Mouse (Mus musculus) MEL (cell line): Measurements from ENCODE around the gene Hivep2. TPM values are rescaled to one million over a fixed set of nuclear protein-coding genes. Genes with fewer than 3 reads are reported as not detected.

Experiments
- DNase-seq: peaks from one replicate; pipeline ENCODE4 v3.0.0; 2011; ENCODE audit warnings: low read depth, low spot score
- H3K27ac ChIP-seq: 2 replicates; pipeline ENCODE4 v1.5.1; 2012; ENCODE audit warnings: low read depth, mild to moderate bottlenecking, control low read depth, low read length, moderate library complexity; ENCODE audit not compliant: control insufficient read depth
- H3K27me3 ChIP-seq, 2 experiments: fragments of 150-350 bp in 1 of 2; sonication (generic) in 1 of 2; 2 replicates each; pipeline ENCODE4 v1.6.1; 2012; ENCODE audit warnings: low read length in 2 of 2, mild to moderate bottlenecking in 2 of 2, improper control_type of control experiment in 1 of 2, moderate library complexity in 1 of 2; ENCODE audit not compliant: insufficient read depth in 2 of 2, control insufficient read depth in 1 of 2
- H3K36me3 ChIP-seq, 2 experiments: 2 replicates each; pipeline ENCODE4 v1.6.1; 2012 to 2014; ENCODE audit warnings: low read length in 2 of 2, improper control_type of control experiment in 1 of 2, inconsistent platforms in 1 of 2, mild to moderate bottlenecking in 1 of 2; ENCODE audit not compliant: insufficient read depth in 2 of 2, control insufficient read depth in 1 of 2
- H3K4me1 ChIP-seq, 2 experiments: fragments of 150-350 bp in 1 of 2; sonication (generic) in 1 of 2; 2 replicates each; pipeline ENCODE4 v1.6.1; 2012; ENCODE audit warnings: low read length in 2 of 2, improper control_type of control experiment in 1 of 2, mild to moderate bottlenecking in 1 of 2; ENCODE audit not compliant: insufficient read depth in 2 of 2, control insufficient read depth in 1 of 2
- H3K4me3 ChIP-seq, 2 experiments: fragments of 150-350 bp in 1 of 2; sonication (generic) in 1 of 2; 2 replicates each; pipeline ENCODE4 v1.5.1; 2012; ENCODE audit warnings: low read depth in 2 of 2, low read length in 2 of 2, mild to moderate bottlenecking in 2 of 2, moderate library complexity in 2 of 2, control low read depth in 1 of 2, improper control_type of control experiment in 1 of 2; ENCODE audit not compliant: control insufficient read depth in 1 of 2, insufficient read depth in 1 of 2
- H3K79me2 ChIP-seq: 2 replicates; pipeline ENCODE4 v1.6.1; 2012; ENCODE audit warnings: mild to moderate bottlenecking, low read length, moderate library complexity; ENCODE audit not compliant: control insufficient read depth, poor library complexity, insufficient read depth
- H3K9ac ChIP-seq: 2 replicates; pipeline ENCODE4 v1.6.1; 2012; ENCODE audit warnings: low read depth, mild to moderate bottlenecking, control low read depth, low read length, moderate library complexity; ENCODE audit not compliant: control insufficient read depth, poor library complexity, severe bottlenecking
- H3K9me3 ChIP-seq: fragments of 150-350 bp; sonication (generic); replicated peaks from 2 replicates; pipeline ENCODE4 v1.6.1; 2012; ENCODE audit warnings: mild to moderate bottlenecking, low read length, improper control_type of control experiment, moderate library complexity; ENCODE audit not compliant: insufficient read depth
- CTCF ChIP-seq, 3 experiments: IDR thresholded peaks in 2 of 3; conservative IDR thresholded peaks in 1 of 3; 2 replicates each; pipeline ENCODE4 v1.5.1; 2011 to 2012; ENCODE audit warnings: low read length in 3 of 3, low read depth in 2 of 3, mild to moderate bottlenecking in 2 of 3, improper control_type of control experiment in 1 of 3, inconsistent platforms in 1 of 3, mixed read lengths in 1 of 3, moderate library complexity in 1 of 3; ENCODE audit not compliant: control insufficient read depth in 1 of 3, insufficient read depth in 1 of 3, poor library complexity in 1 of 3, severe bottlenecking in 1 of 3
- E2F4 ChIP-seq: IDR thresholded peaks from 2 replicates; pipeline ENCODE4 v1.6.1; 2011; ENCODE audit warnings: low read depth, low read length, improper control_type of control experiment, borderline replicate concordance
- GABPA ChIP-seq: IDR thresholded peaks from 2 replicates; pipeline ENCODE4 v1.6.1; 2012; ENCODE audit warnings: low read depth, mild to moderate bottlenecking, inconsistent platforms, low read length, improper control_type of control experiment, moderate library complexity
- HCFC1 ChIP-seq: IDR thresholded peaks from 2 replicates; pipeline ENCODE4 v1.6.1; 2012; ENCODE audit warnings: low read depth, mild to moderate bottlenecking, inconsistent platforms, low read length, improper control_type of control experiment, moderate library complexity
- JUND ChIP-seq: IDR thresholded peaks from 2 replicates; pipeline ENCODE4 v1.6.1; 2011; ENCODE audit warnings: low read depth, mild to moderate bottlenecking, improper control_type of control experiment, low read length
- KAT2A ChIP-seq: conservative IDR thresholded peaks from 2 replicates; pipeline ENCODE4 v1.6.1; 2012; ENCODE audit warnings: low read depth, low read length, improper control_type of control experiment, inconsistent platforms
- MEF2A ChIP-seq: IDR thresholded peaks from 2 replicates; pipeline ENCODE4 v1.6.1; 2014; ENCODE audit warnings: low read depth, mild to moderate bottlenecking, inconsistent platforms, low read length, improper control_type of control experiment; ENCODE audit not compliant: poor library complexity, insufficient replicate concordance, severe bottlenecking; ENCODE audit errors: extremely low read depth
- MYC ChIP-seq: IDR thresholded peaks from 2 replicates; pipeline ENCODE4 v1.6.1; 2011; ENCODE audit warnings: low read depth, mild to moderate bottlenecking, low read length, improper control_type of control experiment, moderate library complexity
- NELFE ChIP-seq: IDR thresholded peaks from 2 replicates; pipeline ENCODE4 v1.6.1; 2011; ENCODE audit warnings: low read depth, low read length, improper control_type of control experiment
- POLR2A ChIP-seq, 2 experiments: IDR thresholded peaks; 2 replicates each; pipeline ENCODE4 v1.6.1; 2011 to 2012; ENCODE audit warnings: low read length in 2 of 2, mild to moderate bottlenecking in 2 of 2, control low read depth in 1 of 2, improper control_type of control experiment in 1 of 2, low read depth in 1 of 2, moderate library complexity in 1 of 2; ENCODE audit not compliant: control insufficient read depth in 1 of 2, insufficient read depth in 1 of 2, poor library complexity in 1 of 2
- RCOR1 ChIP-seq: IDR thresholded peaks from 2 replicates; pipeline ENCODE4 v1.6.1; 2012; ENCODE audit warnings: low read depth, mild to moderate bottlenecking, inconsistent platforms, low read length, improper control_type of control experiment
- SIN3A ChIP-seq: IDR thresholded peaks from 2 replicates; pipeline ENCODE4 v1.6.1; 2012; ENCODE audit warnings: low read length, improper control_type of control experiment, inconsistent platforms
- TAL1 ChIP-seq: IDR thresholded peaks from 2 replicates; pipeline ENCODE4 v1.6.1; 2012; ENCODE audit warnings: mild to moderate bottlenecking, inconsistent platforms, low read length, moderate library complexity, mixed read lengths
- TBP ChIP-seq: IDR thresholded peaks from 2 replicates; pipeline ENCODE4 v1.8.0; 2011; ENCODE audit warnings: low read depth, low read length, improper control_type of control experiment
- TCF12 ChIP-seq: IDR thresholded peaks from 2 replicates; pipeline ENCODE4 v1.6.1; 2014; ENCODE audit warnings: low read depth, mild to moderate bottlenecking, inconsistent platforms, low read length, improper control_type of control experiment, moderate library complexity
- USF2 ChIP-seq, 2 experiments: IDR thresholded peaks; 2 replicates each; pipeline ENCODE4 v1.6.1; 2011 to 2012; ENCODE audit warnings: improper control_type of control experiment in 2 of 2, low read length in 2 of 2, borderline replicate concordance in 1 of 2, inconsistent platforms in 1 of 2, low read depth in 1 of 2, mild to moderate bottlenecking in 1 of 2; ENCODE audit not compliant: insufficient read depth in 1 of 2
- ZC3H11A ChIP-seq: IDR thresholded peaks from 2 replicates; pipeline ENCODE4 v1.6.1; 2012; ENCODE audit warnings: low read depth, mild to moderate bottlenecking, inconsistent platforms, low read length, improper control_type of control experiment
- ZKSCAN1 ChIP-seq: IDR thresholded peaks from 2 replicates; pipeline ENCODE4 v1.6.1; 2012; ENCODE audit warnings: low read depth, mild to moderate bottlenecking, inconsistent platforms, low read length, improper control_type of control experiment, moderate library complexity
- ZMIZ1 ChIP-seq: IDR thresholded peaks from 2 replicates; pipeline ENCODE4 v1.6.1; 2012; ENCODE audit warnings: low read depth, mild to moderate bottlenecking, inconsistent platforms, low read length, improper control_type of control experiment, moderate library complexity
- ZNF384 ChIP-seq: IDR thresholded peaks from 2 replicates; pipeline ENCODE4 v1.6.1; 2012; ENCODE audit warnings: low read depth, mild to moderate bottlenecking, inconsistent platforms, low read length, improper control_type of control experiment
- polyA plus RNA-seq, 2 experiments: library from polyadenylated mRNA; stranded (reverse) in 1 of 2; unstranded in 1 of 2; fragments of >175 nt in 1 of 2; fragments of >200 nt in 1 of 2; gene quantifications; 2 replicates each; pipeline versions ENCODE4 v1.2.1 to v1.2.4; 2012; ENCODE audit warnings: low replicate concordance in 2 of 2, low read depth in 1 of 2; ENCODE audit not compliant: insufficient read length in 2 of 2, insufficient read depth in 1 of 2, missing spikeins in 1 of 2
- total RNA-seq: library from RNA; depleted of rRNA; stranded (reverse); fragments of 300-350 nt; gene quantifications from 2 replicates; pipeline ENCODE4 v1.2.3, GENCODE M21; 2012

The Hivep2 gene
- total and polyA plus RNA-seq, 3 experiments: not detected

DNA sequence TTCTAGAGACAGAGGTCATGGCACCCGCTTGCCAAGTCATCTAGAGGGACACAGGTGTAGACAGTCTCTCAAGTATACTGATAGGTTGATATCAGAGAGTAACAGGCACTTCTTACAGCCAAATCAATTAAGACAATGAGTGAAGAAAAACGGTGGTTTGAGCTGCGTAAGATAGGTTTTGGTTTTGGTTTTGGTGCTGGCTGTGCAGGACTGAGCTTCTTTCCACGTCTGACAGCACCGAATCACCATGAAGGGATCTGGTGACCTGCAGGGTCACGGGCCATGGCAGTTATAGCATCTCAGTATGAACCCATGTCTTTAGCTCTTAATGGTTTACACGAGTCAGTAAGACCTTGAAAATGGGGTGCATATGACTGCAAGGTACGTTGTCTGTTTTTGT, 84.7 kb downstream of the Hivep2 start (continued):
- no peak for TF ChIP-seq USF2 (IDR thresholded peaks at IDR 0.05; ENCODE audit: borderline replicate concordance in 1 of 2, insufficient read depth in 1 of 2, low read depth in 1 of 2, low read length in 2 of 2)

DNA sequence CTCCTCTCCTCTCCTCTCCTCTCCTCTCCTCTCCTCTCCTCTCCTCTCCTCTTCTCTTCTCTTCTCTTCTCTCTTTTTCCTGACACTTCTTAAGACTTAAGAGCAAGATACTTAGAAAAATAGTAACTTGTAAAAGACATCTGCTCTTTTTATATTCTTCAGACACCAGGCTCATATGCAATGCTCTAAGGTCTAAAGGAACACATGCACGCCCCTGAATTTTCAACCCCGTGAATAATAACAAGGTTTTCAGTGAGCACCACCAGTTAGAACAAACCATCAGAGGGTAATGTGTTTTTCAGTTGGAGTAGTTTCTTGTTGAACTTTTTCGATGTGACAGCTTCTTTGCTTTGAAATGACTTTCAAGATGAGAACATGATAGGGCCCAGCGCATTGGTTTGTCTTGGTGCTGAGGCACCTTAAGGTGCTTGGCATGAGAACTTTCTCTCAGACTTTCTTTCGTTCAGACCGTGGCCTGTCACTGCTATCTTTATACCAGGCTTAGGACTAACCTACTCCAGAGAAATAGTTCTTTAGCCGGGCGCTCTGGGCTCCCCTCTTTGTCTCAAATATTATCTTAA, 86.3 kb downstream of the Hivep2 start:
- Histone ChIP-seq H3K27ac (no peak overlapping the region), H3K27me3 (no peaks in the 10 kb centered on the region), H3K9me3 (no peaks in the 10 kb centered on the region), H3K4me3 (no peak overlapping the region), H3K79me2 (no peaks in the 10 kb centered on the region), H3K9ac (no peak overlapping the region), H3K36me3 (no peaks in the 10 kb centered on the region), H3K4me1 (no peaks in the 10 kb centered on the region)
- no peak for DNase-seq
- TF ChIP-seq ZC3H11A (no peak), MYC (no peak), KAT2A (no peak), TAL1 (no peak), JUND (no peak), GABPA (no peak), HCFC1 (no peak), ZMIZ1 (no peak), CTCF (IDR thresholded peaks at IDR 0.05 in 2 of 3, conservative IDR thresholded peaks at IDR 0.05 in 1 of 3; ENCODE audit: control insufficient read depth in 1 of 3, insufficient read depth in 1 of 3, low read depth in 2 of 3, low read length in 3 of 3, poor library complexity in 1 of 3, severe bottlenecking in 1 of 3) (no peak), E2F4 (no peak), TBP (no peak), RCOR1 (no peak), NELFE (no peak), USF2 (IDR thresholded peaks at IDR 0.05; ENCODE audit: borderline replicate concordance in 1 of 2, insufficient read depth in 1 of 2, low read depth in 1 of 2, low read length in 2 of 2) (no peak), ZNF384 (no peak), MEF2A (no peak), ZKSCAN1 (no peak), SIN3A (no peak), TCF12 (no peak), POLR2A (IDR thresholded peaks at IDR 0.05; ENCODE audit: control insufficient read depth in 1 of 2, insufficient read depth in 1 of 2, low read depth in 1 of 2, low read length in 2 of 2, poor library complexity in 1 of 2) (no peak)
